Mouse (Mus musculus) embryonic fibroblast, embryonic 13.5 days (primary cell): ENCODE measurements around the gene Inpp5a.

Experiments used
- CTCF ChIP-seq: IDR thresholded peaks from 2 replicates; pipeline ENCODE4 v1.5.1; 2011; ENCODE audit warnings: mild to moderate bottlenecking, control low read depth, low read length, moderate library complexity, borderline replicate concordance; ENCODE audit not compliant: insufficient read depth
- POLR2A ChIP-seq: IDR thresholded peaks from 2 replicates; pipeline ENCODE4 v1.6.1; 2011; ENCODE audit warnings: low read depth, mild to moderate bottlenecking, control low read depth, low read length, moderate library complexity

GRCm38 (mm10) chr7:139392691-139393235 lies 3.9 kb downstream of the Inpp5a start:
- TF ChIP-seq POLR2A (no peak), CTCF (no peak)
